15 mouse cellular contexts compared by ENCODE assay signal in the genomic region with DNA sequence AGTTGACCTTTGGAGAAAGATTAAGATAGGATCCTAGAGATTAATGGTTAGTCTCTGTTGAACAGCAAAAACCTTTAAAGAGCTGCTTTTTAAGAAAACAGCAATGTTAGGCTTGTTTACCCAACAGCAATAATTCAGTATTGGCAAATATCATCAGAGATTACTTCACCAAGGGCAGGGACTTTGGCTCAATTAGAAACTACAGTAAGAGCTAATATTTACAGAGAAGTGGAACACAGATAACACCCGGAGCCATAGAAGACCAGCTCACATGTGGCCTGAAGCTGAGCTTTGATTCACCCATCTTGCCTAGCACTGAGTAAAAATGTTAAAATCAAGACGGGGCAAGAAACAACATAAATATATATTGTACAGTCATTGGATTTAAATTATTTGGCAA.
"Had no signal": no experiment of that assay in that cellular context is flagged by ENCODE, and none has a peak within 500 bp of the region (broad histone marks: within the 10 kb centered on the region; RNA-seq: fewer than 3 reads in every experiment).

No protein-coding gene starts in this region.

- H3K36me3 ChIP-seq: neural tube, embryonic 15.5 days; stomach, embryonic 15.5 days had no signal

- H3K4me1 ChIP-seq: neural tube, embryonic 15.5 days; stomach, embryonic 15.5 days had no signal

- H3K27me3 ChIP-seq: neural tube, embryonic 15.5 days; stomach, embryonic 15.5 days had no signal

- H3K9me3 ChIP-seq: neural tube, embryonic 15.5 days; stomach, embryonic 15.5 days had no signal

- H3K9ac ChIP-seq: neural tube, embryonic 15.5 days; stomach, embryonic 15.5 days had no signal

- H3K27ac ChIP-seq: neural tube, embryonic 15.5 days; stomach, embryonic 15.5 days; stomach, postnatal 0 days had no signal

- H3K4me2 ChIP-seq: neural tube, embryonic 15.5 days; stomach, embryonic 15.5 days had no signal

- H3K4me3 ChIP-seq: neural tube, embryonic 15.5 days; stomach, embryonic 15.5 days had no signal

- DNase-seq: retina, postnatal 1 day; right cerebral cortex, adult 18-20 months; right cerebral cortex, postnatal 14 days; right cerebral cortex, postnatal 25 days; right cerebral cortex, postnatal 4 days; spleen, adult 18-20 months; thymus, adult 18-20 months; thymus, adult 2 months; thymus, postnatal 14 days; thymus, postnatal 25 days; thymus, postnatal 36 days; thymus, postnatal 4 days had no signal
